Mouse (Mus musculus) limb, embryonic 11.5 days (tissue): ENCODE measurements at regions not wholly inside any gene's neighbourhood (a gene's known extent, or its start where the extent isn't known, plus 50 kb on each side); places are given as distances from the start of the nearest gene placed in this dataset.

Experiments used
- ATAC-seq: fragments of 200-750 bp; cut with Nextera tagmentation; 2 replicates; pipeline ENCODE4 v1.8.0; 2017; ENCODE audit warnings: low read depth; ENCODE audit not compliant: insufficient number of reproducible peaks, low FRiP score, low TSS enrichment
- DNase-seq: peaks from one replicate; pipeline ENCODE4 v3.0.0-alpha.2; 2015; ENCODE audit warnings: low spot score
- H3K27ac ChIP-seq: fragments of 300-500 bp; sonication (generic); replicated peaks from 2 replicates; pipeline ENCODE4 v1.5.1; 2014; ENCODE audit warnings: low read depth, mild to moderate bottlenecking, low read length
- H3K27me3 ChIP-seq: fragments of 300-500 bp; sonication (generic); 2 replicates; pipeline ENCODE4 v1.6.1; 2014; ENCODE audit warnings: mild to moderate bottlenecking, low read length, mixed read lengths; ENCODE audit not compliant: control insufficient read depth, insufficient read depth
- H3K36me3 ChIP-seq: fragments of 300-500 bp; sonication (generic); 2 replicates; pipeline ENCODE4 v1.6.1; 2014; ENCODE audit warnings: mild to moderate bottlenecking, low read length, moderate library complexity, mixed read lengths; ENCODE audit not compliant: control insufficient read depth, insufficient read depth
- H3K4me1 ChIP-seq: fragments of 300-500 bp; sonication (generic); 2 replicates; pipeline ENCODE4 v1.6.1; 2014; ENCODE audit warnings: low read length, mixed read lengths; ENCODE audit not compliant: control insufficient read depth, insufficient read depth
- H3K4me2 ChIP-seq: fragments of 300-500 bp; sonication (generic); 2 replicates; pipeline ENCODE4 v1.6.1; 2014; ENCODE audit warnings: low read depth, mild to moderate bottlenecking, moderate library complexity; ENCODE audit not compliant: severe bottlenecking
- H3K4me3 ChIP-seq: fragments of 300-500 bp; sonication (generic); 2 replicates; pipeline ENCODE4 v1.5.1; 2014; ENCODE audit warnings: low read depth, low read length
- H3K9ac ChIP-seq: fragments of 300-500 bp; sonication (generic); 2 replicates; pipeline ENCODE4 v1.6.1; 2014; ENCODE audit warnings: mild to moderate bottlenecking, low read length
- H3K9me3 ChIP-seq: fragments of 300-500 bp; sonication (generic); 2 replicates; pipeline ENCODE4 v1.6.1; 2016; ENCODE audit warnings: low read length; ENCODE audit not compliant: control insufficient read depth
- WGBS: fragments of 180-500 bp; shearing (Covaris S2); extraction: QIAGEN DNeasy Blood & Tissue Kit; methylation state at CpG from one replicate; pipeline ENCODE4 v1.1.7; 2014; 5-methylcytosine and 5-hydroxymethylcytosine counted together

GRCm38 (mm10) chr14:110472176-110472575, 282.8 kb downstream of the Slitrk6 start:
- Histone ChIP-seq H3K9ac (no peak overlapping the region), H3K9me3 (no peaks in the 10 kb centered on the region), H3K4me1 (no peaks in the 10 kb centered on the region), H3K27me3 (no peaks in the 10 kb centered on the region), H3K27ac (no peak overlapping the region), H3K36me3 (no peaks in the 10 kb centered on the region), H3K4me2 (no peak overlapping the region), H3K4me3 (no peak overlapping the region)
- ATAC-seq (no peak), DNase-seq (no peak)
- WGBS: 93% methylated on average over 3 of the region's 3 CpGs

GRCm38 (mm10) chr14:110470714-110471113, 284.2 kb downstream of the Slitrk6 start:
- no peak overlapping the region for H3K27ac ChIP-seq
- no peak overlapping the region for H3K4me2 ChIP-seq
- DNase-seq: no peak
- no peaks in the 10 kb centered on the region for H3K4me1 ChIP-seq
- H3K36me3 ChIP-seq: no peaks in the 10 kb centered on the region
- no peaks in the 10 kb centered on the region for H3K27me3 ChIP-seq
- H3K9me3 ChIP-seq: no peaks in the 10 kb centered on the region
- no peak overlapping the region for H3K9ac ChIP-seq
- WGBS: 93% methylated on average over 1 of the region's 1 CpGs
- ATAC-seq: no peak
- H3K4me3 ChIP-seq: no peak overlapping the region

GRCm38 (mm10) chr14:110468457-110469311, 286.3 kb downstream of the Slitrk6 start:
- DNase-seq (no peak), ATAC-seq (no peak)
- Histone ChIP-seq H3K4me1 (no peaks in the 10 kb centered on the region), H3K4me2 (no peak overlapping the region), H3K27me3 (no peaks in the 10 kb centered on the region), H3K36me3 (no peaks in the 10 kb centered on the region), H3K9ac (no peak overlapping the region), H3K27ac (no peak overlapping the region), H3K9me3 (no peaks in the 10 kb centered on the region), H3K4me3 (no peak overlapping the region)
- WGBS: 87% methylated on average over 6 of the region's 6 CpGs
